Comparison of ENCODE assay signal across 25 mouse cellular contexts in the genomic region with DNA sequence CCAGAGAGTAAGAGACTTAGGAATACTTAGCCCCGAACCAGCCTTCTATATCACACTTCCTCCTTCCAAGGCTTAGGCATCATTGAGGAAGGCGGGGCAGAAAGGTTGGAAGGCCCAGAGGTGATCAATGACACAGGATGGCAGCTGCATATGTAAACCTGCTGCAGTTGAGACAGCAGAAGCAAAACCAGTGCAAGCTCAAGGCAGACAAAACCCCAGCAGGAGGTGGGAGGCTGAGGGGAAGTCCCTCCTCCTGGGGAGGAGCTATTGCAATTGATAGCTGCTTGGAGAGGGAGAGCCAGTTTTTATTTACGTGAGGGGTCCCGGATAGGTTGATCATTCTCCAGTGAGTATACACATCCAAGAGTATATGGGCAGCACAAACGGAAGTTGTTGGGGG. TPM values are rescaled to one million over a fixed set of nuclear protein-coding genes. Genes with fewer than 3 reads are reported as not detected.
"Had no signal": no experiment of that assay in that cellular context is flagged by ENCODE, and none has a peak within 500 bp of the region (broad histone marks: within the 10 kb centered on the region; RNA-seq: fewer than 3 reads in every experiment).

No protein-coding gene starts in this region.

- DNase-seq: kidney, adult 2 months; kidney, postnatal 25 days; layer of hippocampus, adult 9-11 months; liver; lung, adult 18-20 months; lung, postnatal 14 days; lung, postnatal 4 days; midbrain, embryonic 14.5 days; thymus, adult 18-20 months; thymus, postnatal 36 days had no signal

- H3K4me2 ChIP-seq: limb, embryonic 13.5 days; liver, embryonic 12.5 days; liver, embryonic 15.5 days; midbrain, embryonic 11.5 days had no signal

- H3K27ac ChIP-seq: kidney, postnatal 0 days; layer of hippocampus, adult 2 months; limb, embryonic 10.5 days; limb, embryonic 13.5 days; liver, embryonic 12.5 days; liver, embryonic 15.5 days had no signal

- H3K36me3 ChIP-seq: limb, embryonic 10.5 days; limb, embryonic 13.5 days; liver, embryonic 12.5 days; liver, embryonic 15.5 days had no signal

- H3K9ac ChIP-seq: limb, embryonic 13.5 days; liver, embryonic 12.5 days; liver, embryonic 15.5 days had no signal

- H3K4me1 ChIP-seq: limb, embryonic 13.5 days; liver, embryonic 12.5 days; liver, embryonic 15.5 days had no signal

- ATAC-seq: liver, embryonic 12.5 days had no signal

- H3K9me3 ChIP-seq: limb, embryonic 10.5 days; limb, embryonic 13.5 days; liver, embryonic 12.5 days; liver, embryonic 15.5 days had no signal

- H3K4me3 ChIP-seq: layer of hippocampus, adult 2 months; limb, embryonic 10.5 days; limb, embryonic 13.5 days; liver, embryonic 12.5 days; liver, embryonic 15.5 days had no signal

RNA-seq across cellular contexts. Expression of a gene that starts 6.7 kb away (rescaled TPM):
- total RNA-seq: megakaryocyte progenitor cell, adult 5-6 weeks; megakaryocyte-erythroid progenitor cell, adult 5-6 weeks had no signal
- polyA plus RNA-seq: kidney, adult 2 months; liver, embryonic 12.5 days; liver, embryonic 15.5 days; lung, embryonic 16.5 days; spleen, adult 2 months had no signal

RNA-seq across cellular contexts. Expression of a gene that starts 15.0 kb away (rescaled TPM):
- total RNA-seq: layer of hippocampus, adult 2 months; layer of hippocampus, postnatal 25 days; left cerebral cortex, postnatal 25 days; megakaryocyte progenitor cell, adult 5-6 weeks; megakaryocyte-erythroid progenitor cell, adult 5-6 weeks had no signal

RNA-seq across cellular contexts. Expression of a gene that starts 56.6 kb away (rescaled TPM):
- total RNA-seq: left cerebral cortex, postnatal 25 days had no signal
- polyA plus RNA-seq: large intestine, adult 2 months; limb, embryonic 10.5 days; midbrain, embryonic 11.5 days; small intestine, adult 2 months; spleen, adult 2 months had no signal
